Mouse (Mus musculus) frontal cortex, postnatal 14 days (tissue): ENCODE data around the gene Ptprn2.

ENCODE experiments used
- DNase-seq, 2 experiments: peaks; one replicate each; pipeline ENCODE4 v3.0.0; 2022; ENCODE audit warnings: low spot score in 2 of 2

The Ptprn2 gene

GRCm38 (mm10) chr12:116594457-116594856 is 108.9 kb downstream of the Ptprn2 start:
- DNase-seq = no peak

GRCm38 (mm10) chr12:116594866-116595610 is 109.5 kb downstream of the Ptprn2 start:
- DNase-seq = no peak

GRCm38 (mm10) chr12:116595727-116596126 is 110.2 kb downstream of the Ptprn2 start:
- no peak for DNase-seq

GRCm38 (mm10) chr12:116596993-116597392 is 111.5 kb downstream of the Ptprn2 start:
- DNase-seq = no peak

GRCm38 (mm10) chr12:116597670-116598069 is 112.2 kb downstream of the Ptprn2 start:
- no peak for DNase-seq

GRCm38 (mm10) chr12:116598123-116599005 is 112.8 kb downstream of the Ptprn2 start:
- DNase-seq = peak in 1 of 2 experiments; percentile 49

GRCm38 (mm10) chr12:116599537-116599936 is 114.0 kb downstream of the Ptprn2 start:
- peak; percentile 42 to 62 for DNase-seq

- DNase-seq = no peak
Observed at GRCm38 (mm10) chr12:116600054-116600453, 114.5 kb downstream of the Ptprn2 start.

- no peak for DNase-seq
Observed at GRCm38 (mm10) chr12:116601395-116601794, 115.9 kb downstream of the Ptprn2 start.

GRCm38 (mm10) chr12:116601921-116602320 is 116.4 kb downstream of the Ptprn2 start:
- no peak for DNase-seq

GRCm38 (mm10) chr12:116608598-116608997 is 123.1 kb downstream of the Ptprn2 start:
- no peak for DNase-seq

- DNase-seq = peak; percentile 44 to 80
Observed at GRCm38 (mm10) chr12:116619868-116620267, 134.3 kb downstream of the Ptprn2 start.

GRCm38 (mm10) chr12:116620299-116620698 is 134.8 kb downstream of the Ptprn2 start:
- DNase-seq = no peak

GRCm38 (mm10) chr12:116621325-116622040 is 136.0 kb downstream of the Ptprn2 start:
- no peak for DNase-seq

GRCm38 (mm10) chr12:116622665-116623387 is 137.3 kb downstream of the Ptprn2 start:
- DNase-seq = peak in 1 of 2 experiments; percentile 53

GRCm38 (mm10) chr12:116625391-116626281 is 140.1 kb downstream of the Ptprn2 start:
- DNase-seq = peak in 1 of 2 experiments; percentile 67

GRCm38 (mm10) chr12:116628992-116629391 is 143.5 kb downstream of the Ptprn2 start:
- no peak for DNase-seq

GRCm38 (mm10) chr12:116637498-116637897 is 152.0 kb downstream of the Ptprn2 start:
- no peak for DNase-seq

- DNase-seq = no peak
Observed at GRCm38 (mm10) chr12:116640871-116641270, 155.4 kb downstream of the Ptprn2 start.
